Comparison of ENCODE assay signal across 8 mouse cellular contexts in the genomic region with DNA sequence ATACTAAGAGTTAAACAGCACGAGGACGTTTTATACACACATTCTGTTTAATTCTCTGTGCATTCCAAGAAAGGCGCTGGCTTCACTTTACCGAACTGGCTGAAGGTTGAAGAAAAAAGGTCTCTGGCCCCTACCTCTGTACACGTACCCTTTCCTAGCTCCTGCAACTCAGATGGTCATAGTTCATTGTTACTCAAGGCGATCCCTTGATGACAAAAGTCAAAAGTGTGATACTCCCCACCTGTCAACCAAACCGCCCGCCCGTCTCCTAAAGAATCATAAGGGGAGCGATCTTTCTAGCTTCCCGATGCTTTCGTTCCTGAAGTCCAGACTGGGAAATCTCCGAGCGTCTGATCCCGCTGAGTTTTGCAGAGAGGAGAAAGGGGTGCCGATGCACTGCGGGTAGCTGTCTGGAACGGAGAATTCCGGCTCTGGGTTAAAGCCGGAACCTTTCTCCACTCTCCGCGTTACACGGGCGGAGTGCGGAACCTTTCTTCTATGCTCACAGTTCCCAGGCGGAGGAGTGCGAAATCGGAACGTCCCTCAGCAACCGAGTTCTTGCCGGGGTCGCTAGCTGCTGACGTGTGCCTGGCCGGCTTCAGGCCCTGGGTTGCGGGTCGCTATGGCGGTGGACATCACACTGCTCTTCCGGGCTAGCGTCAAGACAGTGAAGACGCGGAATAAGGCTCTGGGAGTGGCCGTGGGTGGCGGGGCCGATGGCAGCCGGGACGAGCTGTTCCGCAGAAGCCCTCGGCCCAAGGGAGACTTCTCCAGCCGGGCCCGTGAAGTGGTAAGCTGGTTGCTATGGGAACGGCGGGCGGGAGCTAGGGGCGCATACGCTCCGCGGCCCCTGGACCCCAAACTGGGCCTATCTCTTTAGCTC. TPM values are rescaled to one million over a fixed set of nuclear protein-coding genes. Genes with fewer than 3 reads are reported as not detected.
DNase-seq lines count a peak whose midpoint lies in the region; ATAC-seq lines count a peak whose summit lies in the region.

A gene (plus strand): TSS at position 33 of the 883 bp plus-strand sequence.

- 0 out of 2 replicates have a peak, but pooled peaks cover 3% of the 10 kb centered on the region for H3K27me3 ChIP-seq in hindbrain, embryonic 15.5 days

- H3K4me3 ChIP-seq in hindbrain, embryonic 15.5 days: peak within 1 kb of the TSS; percentile 75

- no peaks in the 10 kb centered on the region for H3K9me3 ChIP-seq in hindbrain, embryonic 15.5 days

- H3K9ac ChIP-seq in hindbrain, embryonic 15.5 days: peak within 1 kb of the TSS; percentile 77

- H3K36me3 ChIP-seq in hindbrain, embryonic 15.5 days: 0 out of 2 replicates have a peak, but pooled peaks cover 4% of the 10 kb centered on the region

- peak; percentile 96 for ATAC-seq in hindbrain, embryonic 15.5 days (ENCODE audit: low FRiP score, low read depth)

- under 1% methylated on average over 57 of the region's 57 CpGs for WGBS in hindbrain, embryonic 15.5 days

- peaks cover 20% of the 10 kb centered on the region for H3K4me1 ChIP-seq in hindbrain, embryonic 15.5 days (replicated peaks)

- H3K27ac ChIP-seq in hindbrain, embryonic 15.5 days (replicated peaks): peak within 1 kb of the TSS; percentile 82

- peak within 1 kb of the TSS; percentile 71 for H3K4me2 ChIP-seq in hindbrain, embryonic 15.5 days

- peak; percentile 74 for DNase-seq in T-cell, adult 2 months (ENCODE audit: low spot score)
- DNase-seq in cerebellum, postnatal 36 days: peak; percentile 84 to 91
- peak; percentile 91 to 93 for DNase-seq in frontal cortex, postnatal 36 days (ENCODE audit: low spot score in 2 of 2)
- DNase-seq in left cerebral cortex, adult 11 months (ENCODE audit: low spot score): peak; percentile 79
- peak; percentile 90 to 92 for DNase-seq in lung, postnatal 4 days
- peak; percentile 82 for DNase-seq in retina, postnatal 7 days (ENCODE audit: low read depth, low spot score)
- DNase-seq in urinary bladder, adult 2 months (ENCODE audit: low spot score): peak; percentile 74

RNA-seq across cellular contexts. Expression of the gene that starts here (rescaled TPM):
- 35.3 and 37.8 TPM in 2 replicates for polyA plus RNA-seq in hindbrain, embryonic 15.5 days (2015; fragmentation: Nextera tagmentation; extraction: Ambion mirVana)
- polyA plus RNA-seq in urinary bladder, adult 2 months (2012; rRNA removed): 25.0 and 28.7 TPM in 2 replicates

Comparison
In these comparisons a context has a peak if more than half of its experiments do, and no peak if none do; other contexts are left out.
1. Peak in every context shown above with its lines: DNase-seq, ATAC-seq, H3K4me3 ChIP-seq and H3K27ac ChIP-seq.